Mouse (Mus musculus): ENCODE measurements around the gene Kif13a.

GRCm38 (mm10) chr13:46948027-46948426, 18.4 kb upstream of the Kif13a start:
- TF ChIP-seq CTCF (IDR thresholded peaks at IDR 0.05 in 2 of 3, conservative IDR thresholded peaks at IDR 0.05 in 1 of 3; ENCODE audit: control insufficient read depth in 1 of 3, insufficient read depth in 1 of 3, low read depth in 2 of 3, low read length in 3 of 3, poor library complexity in 1 of 3, severe bottlenecking in 1 of 3) (no peak), POLR2A (IDR thresholded peaks at IDR 0.05; ENCODE audit: control insufficient read depth in 1 of 2, insufficient read depth in 1 of 2, low read depth in 1 of 2, low read length in 2 of 2, poor library complexity in 1 of 2) (no peak), MXI1 (IDR thresholded peaks at IDR 0.05; ENCODE audit: low read depth, low read length) (no peak)

Measured in MEL (cell line).